Mouse (Mus musculus) ES-E14 (cell line): Measurements from ENCODE around the gene Zfp704.

Source experiments
- ZC3H11A ChIP-seq: IDR thresholded peaks from 2 replicates; pipeline ENCODE4 v1.6.1; 2012; ENCODE audit warnings: low read depth, mild to moderate bottlenecking, inconsistent platforms, low read length, borderline replicate concordance
- ZNF384 ChIP-seq: IDR thresholded peaks from 2 replicates; pipeline ENCODE4 v1.6.1; 2012; ENCODE audit warnings: low read depth, low read length, inconsistent platforms

GRCm38 (mm10) chr3:9454556-9455330 lies 155.1 kb downstream of the Zfp704 start:
- TF ChIP-seq ZC3H11A: no peak
- no peak for TF ChIP-seq ZNF384
